Mouse (Mus musculus): Measurements from ENCODE around the gene R3hdm2. TPM values are rescaled to one million over a fixed set of nuclear protein-coding genes. Genes with fewer than 3 reads are reported as not detected.

R3hdm2 gene
- total and polyA plus RNA-seq, 2 experiments from 2014 or later, result 37.2 to 51.0 TPM

GRCm38 (mm10) chr10:127429538-127429937 lies 49.4 kb downstream of the R3hdm2 start:
- H3K4me2 ChIP-seq (ENCODE audit: low read depth), result no peak overlapping the region
- H3K9ac ChIP-seq, result no peak overlapping the region
- no peaks in the 10 kb centered on the region for H3K36me3 ChIP-seq (ENCODE audit: insufficient read depth)
- ATAC-seq (no peak), DNase-seq (no peak)
- H3K4me1 ChIP-seq (ENCODE audit: insufficient read depth), result no peaks in the 10 kb centered on the region
- no peaks in the 10 kb centered on the region for H3K27me3 ChIP-seq (ENCODE audit: insufficient read depth, low read length)
- WGBS, result 54% methylated on average over 1 of the region's 1 CpGs
- H3K4me3 ChIP-seq (ENCODE audit: low read depth, low read length), result no peak overlapping the region
- TF ChIP-seq CTCF (IDR thresholded peaks at IDR 0.05; ENCODE audit: low read depth), result no peak
- H3K27ac ChIP-seq (ENCODE audit: low read depth, low read length), result no peak overlapping the region
- H3K9me3 ChIP-seq (ENCODE audit: low read length), result no peaks in the 10 kb centered on the region

DNA sequence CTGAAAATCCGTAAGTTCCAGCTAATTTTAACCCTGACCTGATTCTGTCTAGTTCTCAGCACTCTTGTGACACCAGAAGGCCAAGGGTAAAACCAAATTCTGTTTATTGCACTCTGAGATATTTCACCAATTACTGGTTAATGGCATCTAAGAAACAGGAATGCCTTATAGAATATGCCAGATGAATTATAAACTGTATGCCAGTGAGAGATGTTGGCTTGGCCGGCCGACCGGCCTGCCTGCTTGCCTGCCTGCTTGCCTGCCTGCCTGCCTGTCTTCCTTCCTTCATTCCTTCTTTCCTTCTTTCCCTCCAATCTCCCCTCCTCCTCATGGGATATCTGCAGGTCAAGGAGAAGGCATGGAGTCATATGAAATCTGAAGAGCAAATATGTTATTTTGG lies 52.3 kb downstream of the R3hdm2 start:
- 88% methylated on average over 4 of the region's 4 CpGs for WGBS

GRCm38 (mm10) chr10:127437354-127438113 lies 57.4 kb downstream of the R3hdm2 start:
- ATAC-seq (no peak), DNase-seq (no peak)
- TF ChIP-seq CTCF (IDR thresholded peaks at IDR 0.05; ENCODE audit: low read depth), result no peak
- H3K4me1 ChIP-seq (ENCODE audit: insufficient read depth), result no peaks in the 10 kb centered on the region
- no peaks in the 10 kb centered on the region for H3K27me3 ChIP-seq (ENCODE audit: insufficient read depth, low read length)
- H3K9me3 ChIP-seq (ENCODE audit: low read length), result no peaks in the 10 kb centered on the region
- no peak overlapping the region for H3K4me3 ChIP-seq (ENCODE audit: low read depth, low read length)
- no peak overlapping the region for H3K27ac ChIP-seq (ENCODE audit: low read depth, low read length)
- 92% methylated on average over 5 of the region's 5 CpGs for WGBS
- H3K9ac ChIP-seq, result no peak overlapping the region
- no peaks in the 10 kb centered on the region for H3K36me3 ChIP-seq (ENCODE audit: insufficient read depth)
- no peak overlapping the region for H3K4me2 ChIP-seq (ENCODE audit: low read depth)

More for the DNA sequence above, 52.3 kb downstream of the R3hdm2 start:
- Histone ChIP-seq H3K9me3 (ENCODE audit: low read length) (no peaks in the 10 kb centered on the region), H3K4me3 (ENCODE audit: low read depth, low read length) (no peak overlapping the region), H3K27ac (ENCODE audit: low read depth, low read length) (no peak overlapping the region), H3K9ac (no peak overlapping the region), H3K36me3 (ENCODE audit: insufficient read depth) (no peaks in the 10 kb centered on the region), H3K4me2 (ENCODE audit: low read depth) (no peak overlapping the region), H3K4me1 (ENCODE audit: insufficient read depth) (no peaks in the 10 kb centered on the region), H3K27me3 (ENCODE audit: insufficient read depth, low read length) (no peaks in the 10 kb centered on the region)
- DNase-seq (no peak), ATAC-seq (no peak)
- no peak for TF ChIP-seq CTCF (IDR thresholded peaks at IDR 0.05; ENCODE audit: low read depth)

- DNase-seq, result no peak
- 100% methylated on average over 1 of the region's 1 CpGs for WGBS
- Histone ChIP-seq H3K9me3 (ENCODE audit: low read length) (no peaks in the 10 kb centered on the region), H3K36me3 (ENCODE audit: insufficient read depth) (peaks cover 57% of the 10 kb centered on the region), H3K9ac (no peak overlapping the region), H3K27ac (ENCODE audit: low read depth, low read length) (no peak overlapping the region), H3K27me3 (ENCODE audit: insufficient read depth, low read length) (no peaks in the 10 kb centered on the region), H3K4me3 (ENCODE audit: low read depth, low read length) (no peak overlapping the region), H3K4me2 (ENCODE audit: low read depth) (no peak overlapping the region), H3K4me1 (ENCODE audit: insufficient read depth) (no peaks in the 10 kb centered on the region)
- TF ChIP-seq CTCF (IDR thresholded peaks at IDR 0.05; ENCODE audit: low read depth), result no peak
- no peak for ATAC-seq
Observed at GRCm38 (mm10) chr10:127453701-127454100, 73.6 kb downstream of the R3hdm2 start.

DNA sequence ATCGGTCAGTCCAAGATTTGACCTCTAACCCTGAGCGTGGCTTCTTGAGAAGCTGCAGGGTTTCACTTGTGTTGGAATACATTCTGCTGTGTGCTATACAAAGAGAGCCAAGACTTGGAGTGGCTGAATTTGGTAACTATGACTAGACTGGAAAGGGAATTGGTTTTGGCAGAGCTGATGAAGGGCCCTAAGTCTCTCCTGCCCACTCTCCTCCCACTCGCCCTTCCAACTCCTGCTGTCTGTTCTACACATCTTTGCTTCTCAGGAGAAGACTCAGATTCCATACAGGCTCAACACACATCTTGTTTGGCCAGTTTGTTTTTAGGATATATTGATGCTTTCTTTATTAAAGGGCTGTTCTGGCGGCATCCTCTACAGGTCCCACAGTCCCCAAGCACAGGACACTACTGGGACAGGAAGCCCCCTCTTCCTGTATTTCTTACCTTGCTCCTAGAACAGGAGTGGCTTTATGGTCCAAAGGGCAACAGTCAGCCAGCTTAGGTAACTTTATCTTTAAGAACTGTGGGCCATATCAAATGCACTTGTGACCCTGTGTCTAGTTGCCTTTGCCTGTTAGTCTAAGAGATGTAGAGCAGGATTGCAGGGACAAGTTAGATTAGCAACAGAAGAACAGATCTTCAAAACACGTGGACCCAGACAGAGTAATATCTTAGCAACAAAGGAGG lies 82.4 kb downstream of the R3hdm2 start:
- Histone ChIP-seq H3K27ac (ENCODE audit: low read depth, low read length) (no peak overlapping the region), H3K9ac (no peak overlapping the region), H3K4me3 (ENCODE audit: low read depth, low read length) (no peak overlapping the region), H3K36me3 (ENCODE audit: insufficient read depth) (peaks cover 65% of the 10 kb centered on the region), H3K4me1 (ENCODE audit: insufficient read depth) (no peaks in the 10 kb centered on the region), H3K27me3 (ENCODE audit: insufficient read depth, low read length) (no peaks in the 10 kb centered on the region), H3K4me2 (ENCODE audit: low read depth) (no peak overlapping the region), H3K9me3 (ENCODE audit: low read length) (no peaks in the 10 kb centered on the region)
- ATAC-seq (no peak), DNase-seq (no peak)
- WGBS, result 75% methylated on average over 5 of the region's 5 CpGs
- no peak for TF ChIP-seq CTCF (IDR thresholded peaks at IDR 0.05; ENCODE audit: low read depth)

DNA sequence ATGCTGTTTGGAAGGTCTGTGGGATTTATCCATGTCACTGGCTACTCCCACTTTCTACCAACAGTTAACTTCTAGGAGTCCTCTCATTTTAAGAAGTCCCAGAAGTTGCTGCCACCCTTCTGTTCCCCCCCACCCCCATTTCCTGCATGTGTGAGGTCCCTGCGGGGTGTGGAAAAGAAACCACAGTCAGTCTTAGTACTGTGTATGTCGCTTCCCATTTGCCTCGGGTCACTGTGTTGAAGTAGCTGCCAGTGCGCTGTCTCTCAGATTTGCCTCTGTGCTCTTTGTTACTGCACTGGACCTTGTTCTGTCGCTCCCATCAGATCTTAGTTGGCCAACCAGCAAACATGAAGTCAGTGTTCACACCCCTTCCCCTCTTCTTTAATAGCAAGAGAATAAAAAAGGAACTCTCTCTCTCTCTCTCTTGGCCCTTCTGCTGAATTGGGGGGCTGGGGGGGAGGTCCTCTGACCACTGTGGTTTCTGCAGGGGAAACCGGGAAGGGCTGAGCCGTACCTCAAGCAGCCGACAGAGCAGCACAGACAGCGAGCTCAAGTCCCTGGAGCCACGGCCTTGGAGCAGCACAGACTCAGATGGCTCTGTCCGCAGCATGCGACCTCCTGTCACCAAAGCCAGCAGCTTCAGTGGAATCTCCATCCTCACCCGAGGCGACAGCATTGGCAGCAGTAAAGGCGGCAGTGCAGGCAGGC lies 91.3 kb downstream of the R3hdm2 start:
- Histone ChIP-seq H3K4me1 (ENCODE audit: insufficient read depth) (no peaks in the 10 kb centered on the region), H3K4me3 (ENCODE audit: low read depth, low read length) (no peak overlapping the region), H3K27ac (ENCODE audit: low read depth, low read length) (no peak overlapping the region), H3K9ac (no peak overlapping the region), H3K4me2 (ENCODE audit: low read depth) (no peak overlapping the region), H3K9me3 (ENCODE audit: low read length) (no peaks in the 10 kb centered on the region), H3K27me3 (ENCODE audit: insufficient read depth, low read length) (no peaks in the 10 kb centered on the region), H3K36me3 (ENCODE audit: insufficient read depth) (peaks cover 37% of the 10 kb centered on the region)
- no peak for DNase-seq
- TF ChIP-seq CTCF (IDR thresholded peaks at IDR 0.05; ENCODE audit: low read depth), result no peak
- 82% methylated on average over 15 of the region's 15 CpGs for WGBS
- no peak for ATAC-seq

GRCm38 (mm10) chr10:127472722-127473121 lies 92.6 kb downstream of the R3hdm2 start:
- no peak overlapping the region for H3K9ac ChIP-seq
- H3K27ac ChIP-seq (ENCODE audit: low read depth, low read length), result no peak overlapping the region
- H3K4me1 ChIP-seq (ENCODE audit: insufficient read depth), result no peaks in the 10 kb centered on the region
- WGBS, result 87% methylated on average over 9 of the region's 9 CpGs
- H3K4me3 ChIP-seq (ENCODE audit: low read depth, low read length), result no peak overlapping the region
- ATAC-seq (no peak), DNase-seq (no peak)
- H3K27me3 ChIP-seq (ENCODE audit: insufficient read depth, low read length), result no peaks in the 10 kb centered on the region
- no peak overlapping the region for H3K4me2 ChIP-seq (ENCODE audit: low read depth)
- TF ChIP-seq CTCF (IDR thresholded peaks at IDR 0.05; ENCODE audit: low read depth), result no peak
- no peaks in the 10 kb centered on the region for H3K9me3 ChIP-seq (ENCODE audit: low read length)
- peaks cover 48% of the 10 kb centered on the region for H3K36me3 ChIP-seq (ENCODE audit: insufficient read depth)

All from forebrain, postnatal 0 days (tissue).